Mouse (Mus musculus) lung, embryonic 15.5 days (tissue): Measurements from ENCODE around the gene Washc2. TPM values are rescaled to one million over a fixed set of nuclear protein-coding genes. Genes with fewer than 3 reads are reported as not detected.
"Not testable (repeated sequence)": the region's sequence is repeated elsewhere in the genome, so short reads cannot be mapped to it uniquely, and the experiment has no call there.

Source experiments
- ATAC-seq: fragments of 200-750 bp; cut with Nextera tagmentation; 2 replicates; pipeline ENCODE4 v1.8.0; 2017; ENCODE audit warnings: moderate number of reproducible peaks, borderline replicate concordance; ENCODE audit not compliant: low FRiP score, low TSS enrichment; ENCODE audit errors: extremely low read depth
- H3K27ac ChIP-seq: fragments of 300-500 bp; sonication (generic); 2 replicates; pipeline ENCODE4 v1.5.1; 2015; ENCODE audit warnings: moderate library complexity, mild to moderate bottlenecking, inconsistent platforms
- H3K27me3 ChIP-seq: fragments of 300-500 bp; sonication (generic); 2 replicates; pipeline ENCODE4 v1.6.1; 2015; ENCODE audit warnings: inconsistent platforms
- H3K36me3 ChIP-seq: fragments of 300-500 bp; sonication (generic); 2 replicates; pipeline ENCODE4 v1.6.1; 2015; ENCODE audit warnings: inconsistent platforms
- H3K4me1 ChIP-seq: fragments of 300-500 bp; sonication (generic); 2 replicates; pipeline ENCODE4 v1.6.1; 2015; ENCODE audit warnings: inconsistent platforms
- H3K4me2 ChIP-seq: fragments of 300-500 bp; sonication (generic); 2 replicates; pipeline ENCODE4 v1.6.1; 2015; ENCODE audit warnings: inconsistent platforms, mild to moderate bottlenecking, moderate library complexity
- H3K4me3 ChIP-seq: fragments of 300-500 bp; sonication (generic); 2 replicates; pipeline ENCODE4 v1.5.1; 2015; ENCODE audit warnings: mild to moderate bottlenecking, inconsistent platforms
- H3K9ac ChIP-seq: fragments of 300-500 bp; sonication (generic); 2 replicates; pipeline ENCODE4 v1.6.1; 2015; ENCODE audit warnings: inconsistent platforms
- H3K9me3 ChIP-seq: fragments of 300-500 bp; sonication (generic); 2 replicates; pipeline ENCODE4 v1.6.1; 2016; ENCODE audit warnings: inconsistent platforms
- WGBS: fragments of 180-500 bp; shearing (Covaris S2); methylation state at CpG from one replicate; pipeline ENCODE4 v1.1.7; 2015; 5-methylcytosine and 5-hydroxymethylcytosine counted together
- polyA plus RNA-seq: library from polyadenylated mRNA; unstranded; fragments of >200 nt; fragmentation: Nextera tagmentation; extraction: Ambion mirVana; gene quantifications from 2 replicates; pipeline ENCODE4 v1.2.1, GENCODE M21; 2015

Gene Washc2
- 38.7 and 41.9 TPM in 2 replicates for polyA plus RNA-seq

GRCm38 (mm10) chr6:116207729-116208534 is at the start of gene Washc2:
Gene Washc2, plus strand, starts transcription at chr6:116208038.
- Histone ChIP-seq H3K27me3 (no peaks in the 10 kb centered on the region), H3K27ac (peak within 1 kb of the TSS; percentile 66), H3K4me1 (peaks cover 10% of the 10 kb centered on the region), H3K4me2 (peak within 1 kb of the TSS; percentile 84), H3K4me3 (peak within 1 kb of the TSS; percentile 72), H3K9me3 (no peaks in the 10 kb centered on the region), H3K9ac (peak within 1 kb of the TSS; percentile 70), H3K36me3 (peaks cover 12% of the 10 kb centered on the region)
- WGBS, result under 1% methylated on average over 51 of the region's 51 CpGs
- ATAC-seq, result peak; percentile 98

- no peak overlapping the region for H3K4me2 ChIP-seq
- H3K9me3 ChIP-seq, result no peaks in the 10 kb centered on the region
- H3K4me1 ChIP-seq, result no peaks in the 10 kb centered on the region
- no peaks in the 10 kb centered on the region for H3K36me3 ChIP-seq
- H3K27me3 ChIP-seq, result no peaks in the 10 kb centered on the region
- H3K4me3 ChIP-seq, result no peak overlapping the region
- no peak overlapping the region for H3K9ac ChIP-seq
- no peak overlapping the region for H3K27ac ChIP-seq
- peak; percentile 49; the same call in 1 of the 2 replicates for ATAC-seq
- WGBS, result 27% methylated on average over 1 of the region's 1 CpGs
Measured at GRCm38 (mm10) chr6:116166383-116166782, 41.5 kb upstream of the Washc2 start.

GRCm38 (mm10) chr6:116173511-116174099 is 34.2 kb upstream of the Washc2 start:
- H3K9ac ChIP-seq, H3K4me3 ChIP-seq, H3K4me2 ChIP-seq, H3K36me3 ChIP-seq, H3K9me3 ChIP-seq, H3K27ac ChIP-seq, H3K27me3 ChIP-seq, H3K4me1 ChIP-seq, ATAC-seq: not testable (repeated sequence)
- 75% methylated on average over 37 of the region's 37 CpGs for WGBS

GRCm38 (mm10) chr6:116178376-116178775 is 29.5 kb upstream of the Washc2 start:
- no peaks in the 10 kb centered on the region for H3K9me3 ChIP-seq
- no peak for ATAC-seq
- H3K36me3 ChIP-seq, result no peaks in the 10 kb centered on the region
- no peaks in the 10 kb centered on the region for H3K27me3 ChIP-seq
- H3K9ac ChIP-seq, result no peak overlapping the region
- no peaks in the 10 kb centered on the region for H3K4me1 ChIP-seq
- H3K4me2 ChIP-seq, result no peak overlapping the region
- 95% methylated on average over 2 of the region's 2 CpGs for WGBS
- no peak overlapping the region for H3K27ac ChIP-seq
- H3K4me3 ChIP-seq, result no peak overlapping the region

GRCm38 (mm10) chr6:116180731-116181130 is 27.1 kb upstream of the Washc2 start:
- ATAC-seq, result no peak
- H3K27ac ChIP-seq, result no peak overlapping the region
- H3K27me3 ChIP-seq, result no peaks in the 10 kb centered on the region
- no peaks in the 10 kb centered on the region for H3K9me3 ChIP-seq
- H3K4me1 ChIP-seq, result no peaks in the 10 kb centered on the region
- no peak overlapping the region for H3K4me3 ChIP-seq
- peaks cover 4% of the 10 kb centered on the region; the same call in 1 of the 2 replicates for H3K36me3 ChIP-seq
- WGBS, result 56% methylated on average over 3 of the region's 3 CpGs
- H3K4me2 ChIP-seq, result no peak overlapping the region
- H3K9ac ChIP-seq, result no peak overlapping the region

GRCm38 (mm10) chr6:116183509-116183908 is 24.3 kb upstream of the Washc2 start:
- WGBS, result 88% methylated on average over 5 of the region's 5 CpGs

GRCm38 (mm10) chr6:116186485-116186884 is 21.4 kb upstream of the Washc2 start:
- H3K9ac ChIP-seq, result no peak overlapping the region
- H3K27me3 ChIP-seq, result no peaks in the 10 kb centered on the region
- ATAC-seq, result no peak
- WGBS, result 29% methylated on average over 2 of the region's 2 CpGs
- H3K4me3 ChIP-seq, result no peak overlapping the region
- peaks cover 8% of the 10 kb centered on the region for H3K4me1 ChIP-seq
- no peaks in the 10 kb centered on the region for H3K9me3 ChIP-seq
- peaks cover 6% of the 10 kb centered on the region; the same call in 1 of the 2 replicates for H3K36me3 ChIP-seq
- H3K4me2 ChIP-seq, result no peak overlapping the region
- H3K27ac ChIP-seq, result no peak overlapping the region

More at GRCm38 (mm10) chr6:116183509-116183908, 24.3 kb upstream of the Washc2 start:
- peaks cover 6% of the 10 kb centered on the region; the same call in 1 of the 2 replicates for H3K36me3 ChIP-seq
- no peaks in the 10 kb centered on the region for H3K27me3 ChIP-seq
- H3K27ac ChIP-seq, result no peak overlapping the region
- H3K9ac ChIP-seq, result no peak overlapping the region
- H3K9me3 ChIP-seq, result no peaks in the 10 kb centered on the region
- no peak overlapping the region for H3K4me3 ChIP-seq
- no peak for ATAC-seq
- no peaks in the 10 kb centered on the region for H3K4me1 ChIP-seq
- no peak overlapping the region for H3K4me2 ChIP-seq

- Histone ChIP-seq H3K36me3 (peaks cover 6% of the 10 kb centered on the region; the same call in 1 of the 2 replicates), H3K4me2 (no peak overlapping the region), H3K27ac (no peak overlapping the region), H3K4me1 (peaks cover 25% of the 10 kb centered on the region), H3K9ac (no peak overlapping the region), H3K4me3 (no peak overlapping the region), H3K27me3 (peaks cover 5% of the 10 kb centered on the region; the same call in 1 of the 2 replicates), H3K9me3 (no peaks in the 10 kb centered on the region)
- 53% methylated on average over 1 of the region's 1 CpGs for WGBS
- ATAC-seq, result no peak
Measured at GRCm38 (mm10) chr6:116189417-116189816, 18.4 kb upstream of the Washc2 start.

- ATAC-seq, result peak; percentile 88
- Histone ChIP-seq H3K27ac (peak overlapping the region; percentile 85), H3K9ac (peak overlapping the region; percentile 81), H3K4me1 (peaks cover 25% of the 10 kb centered on the region), H3K27me3 (peaks cover 5% of the 10 kb centered on the region; the same call in 1 of the 2 replicates), H3K4me2 (peak overlapping the region; percentile 82), H3K9me3 (no peaks in the 10 kb centered on the region), H3K4me3 (peak overlapping the region; percentile 94), H3K36me3 (no peaks in the 10 kb centered on the region)
- under 1% methylated on average over 26 of the region's 51 CpGs for WGBS
Measured at GRCm38 (mm10) chr6:116192809-116193311, 15.0 kb upstream of the Washc2 start.

GRCm38 (mm10) chr6:116193394-116194393 is 14.1 kb upstream of the Washc2 start, which contains the start of gene Tmcc1:
Gene Tmcc1, minus strand, starts transcription at chr6:116193486.
- peak within 1 kb of the TSS; percentile 81 for H3K9ac ChIP-seq
- peaks cover 25% of the 10 kb centered on the region for H3K4me1 ChIP-seq
- peak within 1 kb of the TSS; percentile 85 for H3K27ac ChIP-seq
- H3K27me3 ChIP-seq, result peaks cover 5% of the 10 kb centered on the region; the same call in 1 of the 2 replicates
- H3K9me3 ChIP-seq, result no peaks in the 10 kb centered on the region
- H3K36me3 ChIP-seq, result no peaks in the 10 kb centered on the region
- H3K4me3 ChIP-seq, result peak within 1 kb of the TSS; percentile 94
- under 1% methylated on average over 50 of the region's 68 CpGs for WGBS
- peak within 1 kb of the TSS; percentile 82 for H3K4me2 ChIP-seq
- peak; percentile 92 for ATAC-seq

GRCm38 (mm10) chr6:116195811-116196210 is 12.0 kb upstream of the Washc2 start:
- H3K4me1 ChIP-seq, result peaks cover 22% of the 10 kb centered on the region
- H3K4me3 ChIP-seq, result no peak overlapping the region
- H3K4me2 ChIP-seq, result no peak overlapping the region
- no peak overlapping the region for H3K9ac ChIP-seq
- 62% methylated on average over 8 of the region's 8 CpGs for WGBS
- no peak overlapping the region for H3K27ac ChIP-seq
- no peaks in the 10 kb centered on the region for H3K36me3 ChIP-seq
- ATAC-seq, result no peak
- no peaks in the 10 kb centered on the region for H3K9me3 ChIP-seq
- peaks cover 5% of the 10 kb centered on the region; the same call in 1 of the 2 replicates for H3K27me3 ChIP-seq
